Mouse (Mus musculus) cortical plate, adult 2 months (tissue): ENCODE measurements around the gene Sass6.

Experiments
- CTCF ChIP-seq: fragments of 200-500 bp; IDR thresholded peaks from 2 replicates; pipeline ENCODE4 v1.5.1; 2011; ENCODE audit warnings: mild to moderate bottlenecking, control low read depth, low read length; ENCODE audit not compliant: insufficient read depth; ENCODE audit errors: extremely low read depth
- POLR2A ChIP-seq: fragments of 200-500 bp; IDR thresholded peaks from 2 replicates; pipeline ENCODE4 v1.6.1; 2011; ENCODE audit warnings: mild to moderate bottlenecking, low read length, control low read depth; ENCODE audit not compliant: insufficient read depth; ENCODE audit errors: extremely low read depth

GRCm38 (mm10) chr3:116642373-116642772 lies 47.6 kb downstream of the Sass6 start:
- TF ChIP-seq POLR2A = no peak
- no peak for TF ChIP-seq CTCF
